Mouse (Mus musculus) midbrain, embryonic 10.5 days (tissue): ENCODE results near the gene Dynll1. TPM values are rescaled to one million over a fixed set of nuclear protein-coding genes. Genes with fewer than 3 reads are reported as not detected.

Experiments
- DNase-seq: peaks from one replicate; pipeline ENCODE4 v3.0.0-alpha.2; 2017; ENCODE audit warnings: low spot score
- H3K27ac ChIP-seq: fragments of 300-500 bp; sonication (generic); replicated peaks from 2 replicates; pipeline ENCODE4 v1.5.1; 2016; ENCODE audit warnings: mild to moderate bottlenecking
- H3K27me3 ChIP-seq: fragments of 300-500 bp; sonication (generic); 2 replicates; pipeline ENCODE4 v1.6.1; 2016; ENCODE audit warnings: low read depth, mild to moderate bottlenecking; ENCODE audit not compliant: poor library complexity, severe bottlenecking
- H3K36me3 ChIP-seq: fragments of 300-500 bp; sonication (generic); 2 replicates; pipeline ENCODE4 v1.6.1; 2016; ENCODE audit warnings: mild to moderate bottlenecking, moderate library complexity
- H3K4me1 ChIP-seq: fragments of 300-500 bp; sonication (generic); 2 replicates; pipeline ENCODE4 v1.6.1; 2016
- H3K4me3 ChIP-seq: fragments of 300-500 bp; sonication (generic); 2 replicates; pipeline ENCODE4 v1.5.1; 2016; ENCODE audit warnings: mild to moderate bottlenecking, moderate library complexity
- H3K9me3 ChIP-seq: fragments of 300-500 bp; sonication (generic); replicated peaks from 2 replicates; pipeline ENCODE4 v1.6.1; 2016; ENCODE audit warnings: mild to moderate bottlenecking
- WGBS: fragments of 180-500 bp; shearing (Covaris S2); methylation state at CpG from one replicate; pipeline ENCODE4 v1.1.7; 2016; 5-methylcytosine and 5-hydroxymethylcytosine counted together
- polyA plus RNA-seq: library from polyadenylated mRNA; unstranded; fragments of >200 nt; fragmentation: Nextera tagmentation; extraction: Ambion mirVana; gene quantifications from 2 replicates; pipeline ENCODE4 v1.2.1, GENCODE M21; 2016

The Dynll1 gene
- polyA plus RNA-seq, 1 experiment from 2014 or later, result 1,767 TPM

- H3K4me3 ChIP-seq, result peak overlapping the region; percentile 94
- no peaks in the 10 kb centered on the region for H3K9me3 ChIP-seq
- peaks cover 17% of the 10 kb centered on the region for H3K27me3 ChIP-seq
- peak; percentile 70 for DNase-seq
- peak overlapping the region; percentile 93 for H3K27ac ChIP-seq
- WGBS, result 2% methylated on average over 46 of the region's 46 CpGs
- peaks cover 46% of the 10 kb centered on the region for H3K36me3 ChIP-seq
- H3K4me1 ChIP-seq, result peaks cover 31% of the 10 kb centered on the region
Measured at GRCm38 (mm10) chr5:115300035-115300744, 609 bp downstream of the Dynll1 start.

- Histone ChIP-seq H3K27ac (no peak overlapping the region), H3K27me3 (no peaks in the 10 kb centered on the region), H3K4me1 (peaks cover 24% of the 10 kb centered on the region), H3K36me3 (peaks cover 83% of the 10 kb centered on the region), H3K9me3 (no peaks in the 10 kb centered on the region), H3K4me3 (no peak overlapping the region)
- 91% methylated on average over 10 of the region's 10 CpGs for WGBS
- DNase-seq, result no peak
Measured at GRCm38 (mm10) chr5:115296347-115296746, 4.5 kb downstream of the Dynll1 start.

GRCm38 (mm10) chr5:115294173-115294572 is 6.6 kb downstream of the Dynll1 start:
- peaks cover 98% of the 10 kb centered on the region for H3K36me3 ChIP-seq
- DNase-seq, result no peak
- H3K4me1 ChIP-seq, result peaks cover 13% of the 10 kb centered on the region
- no peak overlapping the region for H3K4me3 ChIP-seq
- 92% methylated on average over 8 of the region's 8 CpGs for WGBS
- no peak overlapping the region for H3K27ac ChIP-seq
- H3K27me3 ChIP-seq, result no peaks in the 10 kb centered on the region
- H3K9me3 ChIP-seq, result no peaks in the 10 kb centered on the region

- no peaks in the 10 kb centered on the region for H3K27me3 ChIP-seq
- no peak overlapping the region for H3K27ac ChIP-seq
- H3K4me3 ChIP-seq, result no peak overlapping the region
- peaks cover 60% of the 10 kb centered on the region for H3K36me3 ChIP-seq
- 96% methylated on average over 3 of the region's 3 CpGs for WGBS
- no peak for DNase-seq
- peaks cover 13% of the 10 kb centered on the region for H3K4me1 ChIP-seq
- H3K9me3 ChIP-seq, result no peaks in the 10 kb centered on the region
Measured at GRCm38 (mm10) chr5:115284735-115285134, 16.1 kb downstream of the Dynll1 start.

GRCm38 (mm10) chr5:115280050-115280687 is 20.6 kb downstream of the Dynll1 start:
- Histone ChIP-seq H3K9me3 (no peaks in the 10 kb centered on the region), H3K27ac (peak overlapping the region; percentile 87), H3K36me3 (peaks cover 22% of the 10 kb centered on the region), H3K4me1 (peaks cover 13% of the 10 kb centered on the region), H3K27me3 (no peaks in the 10 kb centered on the region), H3K4me3 (peak overlapping the region; percentile 97)
- no peak for DNase-seq
- 14% methylated on average over 17 of the region's 17 CpGs for whole genome bisulfite sequencing

- Histone ChIP-seq H3K4me3 (peak within 1 kb of the TSS; percentile 97), H3K9me3 (no peaks in the 10 kb centered on the region), H3K27ac (peak within 1 kb of the TSS; percentile 87), H3K4me1 (peaks cover 13% of the 10 kb centered on the region), H3K36me3 (peaks cover 15% of the 10 kb centered on the region), H3K27me3 (no peaks in the 10 kb centered on the region)
- WGBS, result 3% methylated on average over 45 of the region's 45 CpGs
- peak; percentile 81 for DNase-seq
Measured at GRCm38 (mm10) chr5:115279226-115280049, 21.4 kb downstream of the Dynll1 start, which contains the start of gene Coq5. Coq5 (plus strand) TSS chr5:115279666.

- Histone ChIP-seq H3K9me3 (no peaks in the 10 kb centered on the region), H3K4me1 (peaks cover 16% of the 10 kb centered on the region), H3K27ac (no peak overlapping the region), H3K4me3 (no peak overlapping the region), H3K36me3 (peaks cover 9% of the 10 kb centered on the region), H3K27me3 (no peaks in the 10 kb centered on the region)
- 77% methylated on average over 2 of the region's 2 CpGs for WGBS
- no peak for DNase-seq
Measured at GRCm38 (mm10) chr5:115278785-115279184, 22.0 kb downstream of the Dynll1 start.

- Histone ChIP-seq H3K4me1 (peaks cover 23% of the 10 kb centered on the region), H3K27ac (no peak overlapping the region), H3K36me3 (peaks cover 2% of the 10 kb centered on the region), H3K4me3 (no peak overlapping the region), H3K27me3 (no peaks in the 10 kb centered on the region), H3K9me3 (no peaks in the 10 kb centered on the region)
- no peak for DNase-seq
- WGBS, result 90% methylated on average over 1 of the region's 1 CpGs
Measured at GRCm38 (mm10) chr5:115278053-115278452, 22.7 kb downstream of the Dynll1 start.

- WGBS, result 36% methylated on average over 14 of the region's 14 CpGs
- H3K27me3 ChIP-seq, result no peaks in the 10 kb centered on the region
- peak; percentile 52 for DNase-seq
- H3K4me3 ChIP-seq, result no peak overlapping the region; the same call in 1 of the 2 replicates
- no peaks in the 10 kb centered on the region; the same call in 1 of the 2 replicates for H3K36me3 ChIP-seq
- H3K27ac ChIP-seq, result no peak overlapping the region
- peaks cover 29% of the 10 kb centered on the region for H3K4me1 ChIP-seq
- H3K9me3 ChIP-seq, result no peaks in the 10 kb centered on the region
Measured at GRCm38 (mm10) chr5:115275998-115276397, 24.8 kb downstream of the Dynll1 start.

GRCm38 (mm10) chr5:115274771-115275170 is 26.0 kb downstream of the Dynll1 start:
- WGBS, result 80% methylated on average over 1 of the region's 1 CpGs
- Histone ChIP-seq H3K4me3 (no peak overlapping the region), H3K9me3 (no peaks in the 10 kb centered on the region), H3K36me3 (peaks cover 11% of the 10 kb centered on the region), H3K27me3 (no peaks in the 10 kb centered on the region), H3K27ac (no peak overlapping the region), H3K4me1 (peaks cover 32% of the 10 kb centered on the region)
- DNase-seq, result no peak

- Histone ChIP-seq H3K27me3 (no peaks in the 10 kb centered on the region), H3K36me3 (peaks cover 15% of the 10 kb centered on the region), H3K27ac (no peak overlapping the region), H3K4me3 (no peak overlapping the region), H3K9me3 (no peaks in the 10 kb centered on the region), H3K4me1 (peaks cover 37% of the 10 kb centered on the region)
- 89% methylated on average over 1 of the region's 1 CpGs for WGBS
- no peak for DNase-seq
Measured at GRCm38 (mm10) chr5:115274353-115274752, 26.4 kb downstream of the Dynll1 start.

GRCm38 (mm10) chr5:115273549-115274135 is 27.2 kb downstream of the Dynll1 start:
- DNase-seq, result no peak
- Histone ChIP-seq H3K4me1 (peaks cover 44% of the 10 kb centered on the region), H3K4me3 (peak overlapping the region; percentile 100; the same call in 1 of the 2 replicates), H3K27me3 (no peaks in the 10 kb centered on the region), H3K9me3 (no peaks in the 10 kb centered on the region), H3K27ac (peak overlapping the region; percentile 92), H3K36me3 (peaks cover 22% of the 10 kb centered on the region)
- WGBS, result 76% methylated on average over 6 of the region's 6 CpGs
